Mouse (Mus musculus): ENCODE measurements at regions not wholly inside any gene's neighbourhood (a gene's known extent, or its start where the extent isn't known, plus 50 kb on each side); places are given as distances from the start of the nearest gene placed in this dataset.

DNA sequence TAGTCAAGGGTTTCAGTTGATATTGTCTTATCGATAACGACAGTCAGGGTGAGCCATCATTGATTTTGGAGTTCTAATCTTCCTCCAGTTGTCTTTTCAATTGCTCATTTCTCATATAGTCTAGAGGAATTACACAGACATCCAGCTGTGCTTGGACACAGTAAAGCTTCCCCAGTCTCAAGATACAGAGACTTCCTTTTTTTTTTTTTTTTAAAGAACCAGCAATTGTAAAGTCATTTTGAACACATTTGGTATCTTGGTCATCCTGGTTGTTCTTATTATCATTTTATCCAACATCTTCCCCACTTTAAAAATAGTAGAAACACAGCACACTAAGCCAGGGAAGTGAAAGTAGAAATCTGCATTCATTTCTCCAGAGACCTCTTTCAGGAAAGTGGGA, 51.4 kb upstream of the Rgmb start:
- TF ChIP-seq CTCF (IDR thresholded peaks at IDR 0.05; ENCODE audit: control insufficient read depth, insufficient read depth, insufficient replicate concordance, low read depth, low read length) (no peak), POLR2A (IDR thresholded peaks at IDR 0.05; ENCODE audit: control insufficient read depth, low read depth, low read length) (no peak)

Data from testis, adult 2 months (tissue).